Mouse (Mus musculus): ENCODE data around the gene Nr4a2. TPM values are rescaled to one million over a fixed set of nuclear protein-coding genes. Genes with fewer than 3 reads are reported as not detected.

The Nr4a2 gene
- polyA plus RNA-seq, 1 experiment, result 19.7 TPM

DNA sequence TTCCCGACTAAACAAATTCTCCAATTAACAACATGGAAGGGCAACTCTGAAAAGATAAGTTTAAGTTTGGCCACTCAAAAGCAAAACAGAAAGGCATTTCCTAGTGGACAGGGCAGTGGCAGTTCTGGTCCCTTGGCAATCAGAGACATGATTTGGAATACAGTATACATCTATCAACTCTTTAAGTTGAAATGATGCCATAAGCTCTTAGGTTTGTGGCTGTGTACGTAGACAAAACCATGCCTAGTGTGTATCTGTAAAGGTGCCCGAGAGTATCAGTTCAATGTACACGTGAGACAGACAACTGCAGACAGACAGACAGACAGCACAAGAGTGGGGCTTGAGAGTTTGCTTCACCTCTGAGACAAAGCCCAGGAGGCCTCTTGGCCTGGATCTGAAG, 2.7 kb downstream of the Nr4a2 start:
- DNase-seq (ENCODE audit: low read depth), result no peak
- no peak for TF ChIP-seq POLR2A (IDR thresholded peaks at IDR 0.05; ENCODE audit: borderline replicate concordance, extremely low read depth, insufficient read depth, insufficient read length, poor library complexity, severe bottlenecking)
- no peak for TF ChIP-seq CTCF (IDR thresholded peaks at IDR 0.05; ENCODE audit: borderline replicate concordance, extremely low read depth, insufficient read depth, insufficient read length)

- peak; percentile 88 for DNase-seq (ENCODE audit: low read depth)
Observed at GRCm38 (mm10) chr2:57117201-57117951, 6.4 kb downstream of the Nr4a2 start.

GRCm38 (mm10) chr2:57116366-57117200, 7.2 kb downstream of the Nr4a2 start:
- DNase-seq (ENCODE audit: low read depth), result peak; percentile 80
- TF ChIP-seq POLR2A (IDR thresholded peaks at IDR 0.05; ENCODE audit: borderline replicate concordance, extremely low read depth, insufficient read depth, insufficient read length, poor library complexity, severe bottlenecking) (no peak), CTCF (IDR thresholded peaks at IDR 0.05; ENCODE audit: borderline replicate concordance, extremely low read depth, insufficient read depth, insufficient read length) (no peak)

More at GRCm38 (mm10) chr2:57117201-57117951, 6.4 kb downstream of the Nr4a2 start:
- peak; percentile 62; the same call in 1 of the 2 replicates for TF ChIP-seq CTCF (IDR thresholded peaks at IDR 0.05; ENCODE audit: borderline replicate concordance, extremely low read depth, insufficient read depth, insufficient read length)
- TF ChIP-seq POLR2A (IDR thresholded peaks at IDR 0.05; ENCODE audit: borderline replicate concordance, extremely low read depth, insufficient read depth, insufficient read length, poor library complexity, severe bottlenecking), result no peak

DNA sequence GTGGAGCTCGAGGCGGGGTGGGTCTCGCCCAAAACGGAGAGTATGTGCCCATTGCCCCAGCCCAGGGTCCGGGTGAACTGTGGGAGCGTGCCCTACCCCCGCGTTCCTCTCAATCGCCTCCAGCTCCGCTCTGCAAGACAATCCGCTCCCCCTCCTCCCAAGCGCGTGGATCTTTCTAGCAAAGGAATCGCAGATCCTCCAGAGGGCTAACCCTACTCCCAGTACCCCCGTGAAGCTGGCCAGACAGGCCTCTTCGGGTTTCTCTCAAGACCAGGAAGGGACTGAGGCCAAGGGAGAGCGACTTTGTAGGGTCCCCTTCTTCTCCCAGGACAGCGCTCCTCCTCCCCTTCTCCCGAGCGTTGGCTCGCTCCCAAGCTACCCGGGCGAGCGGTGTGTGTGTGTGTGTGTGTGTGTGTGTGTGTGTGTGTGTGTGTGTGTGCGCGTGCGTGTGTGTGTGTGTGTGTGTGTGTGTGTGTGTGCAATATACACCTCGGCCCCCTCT, 7.9 kb downstream of the Nr4a2 start:
- DNase-seq (ENCODE audit: low read depth), result peak; percentile 66
- TF ChIP-seq CTCF (IDR thresholded peaks at IDR 0.05; ENCODE audit: borderline replicate concordance, extremely low read depth, insufficient read depth, insufficient read length) (no peak), POLR2A (IDR thresholded peaks at IDR 0.05; ENCODE audit: borderline replicate concordance, extremely low read depth, insufficient read depth, insufficient read length, poor library complexity, severe bottlenecking) (no peak)

GRCm38 (mm10) chr2:57115181-57115863, 8.5 kb downstream of the Nr4a2 start:
- DNase-seq (ENCODE audit: low read depth), result peak; percentile 63
- TF ChIP-seq POLR2A (IDR thresholded peaks at IDR 0.05; ENCODE audit: borderline replicate concordance, extremely low read depth, insufficient read depth, insufficient read length, poor library complexity, severe bottlenecking), result no peak
- no peak for TF ChIP-seq CTCF (IDR thresholded peaks at IDR 0.05; ENCODE audit: borderline replicate concordance, extremely low read depth, insufficient read depth, insufficient read length)

DNA sequence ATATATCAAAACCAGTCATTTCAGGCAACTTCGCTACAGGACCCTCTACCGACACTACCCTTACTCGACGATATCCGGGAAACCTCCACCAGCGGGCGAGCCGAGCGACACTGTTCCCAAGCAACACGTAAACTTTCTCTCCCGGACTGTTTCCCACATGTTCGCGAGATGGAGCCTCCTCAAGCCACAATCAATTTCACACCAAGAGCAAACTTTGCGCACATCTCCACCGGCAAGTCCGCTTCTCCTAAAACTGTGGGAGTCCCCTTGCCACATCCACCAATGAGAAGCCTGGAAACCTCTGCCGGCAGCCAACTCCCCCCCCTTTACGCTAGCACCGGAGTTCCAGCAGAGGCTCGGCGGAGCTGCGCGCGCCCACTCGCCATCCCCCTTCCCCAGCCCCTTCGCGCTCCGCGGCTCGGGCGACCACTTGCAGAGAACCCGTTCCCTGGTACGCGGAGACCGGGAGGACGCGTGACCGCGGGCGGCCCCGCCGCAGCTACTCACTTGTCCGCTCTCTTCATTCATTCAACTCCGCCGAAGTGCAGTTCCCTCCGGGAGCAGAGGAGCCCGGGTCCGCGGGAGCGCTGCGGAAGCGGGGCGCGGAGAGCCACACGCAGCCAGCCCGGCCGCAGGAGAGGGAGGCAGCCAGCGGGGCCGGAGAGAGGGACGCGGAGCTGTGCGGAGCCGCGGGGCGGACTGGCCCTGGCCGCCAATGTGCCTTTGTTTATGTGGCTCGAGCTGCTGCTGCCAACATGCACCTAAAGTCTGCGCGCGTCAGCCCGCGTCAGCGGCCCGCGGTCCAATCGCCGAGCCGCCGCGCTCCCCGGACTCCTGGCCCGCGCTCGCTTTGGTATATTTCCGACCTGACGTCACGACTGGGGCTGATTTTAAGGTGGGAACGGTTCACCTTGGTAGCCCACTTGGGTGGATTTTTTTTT, 9.3 kb downstream of the Nr4a2 start:
- peak; percentile 91 for DNase-seq (ENCODE audit: low read depth)

GRCm38 (mm10) chr2:57113431-57113830, 10.4 kb downstream of the Nr4a2 start:
- no peak for DNase-seq (ENCODE audit: low read depth)
- TF ChIP-seq CTCF (IDR thresholded peaks at IDR 0.05; ENCODE audit: borderline replicate concordance, extremely low read depth, insufficient read depth, insufficient read length), result no peak
- TF ChIP-seq POLR2A (IDR thresholded peaks at IDR 0.05; ENCODE audit: borderline replicate concordance, extremely low read depth, insufficient read depth, insufficient read length, poor library complexity, severe bottlenecking), result no peak

More for the DNA sequence above, 9.3 kb downstream of the Nr4a2 start:
- no peak for TF ChIP-seq CTCF (IDR thresholded peaks at IDR 0.05; ENCODE audit: borderline replicate concordance, extremely low read depth, insufficient read depth, insufficient read length)
- TF ChIP-seq POLR2A (IDR thresholded peaks at IDR 0.05; ENCODE audit: borderline replicate concordance, extremely low read depth, insufficient read depth, insufficient read length, poor library complexity, severe bottlenecking), result peak; percentile 54; the same call in 1 of the 2 replicates

DNA sequence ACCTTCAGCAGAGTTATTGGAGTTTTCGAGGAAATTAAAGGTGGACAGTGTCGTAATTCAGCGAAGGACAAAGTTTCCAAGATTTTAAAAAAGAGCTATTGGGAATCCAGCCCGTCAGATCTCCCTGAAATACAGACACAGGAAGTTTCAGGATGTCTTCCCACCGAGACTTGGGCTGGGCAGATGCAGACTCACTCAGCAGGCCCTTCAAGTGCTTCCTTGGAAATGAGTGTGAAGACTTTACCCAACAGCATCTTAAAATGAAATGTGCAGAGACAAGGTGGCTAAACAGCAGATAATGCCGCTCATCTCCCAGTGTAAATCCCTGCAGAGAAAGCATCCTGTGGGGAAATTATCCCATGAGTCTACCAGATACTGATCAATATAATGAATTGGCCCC, 10.9 kb downstream of the Nr4a2 start:
- DNase-seq (ENCODE audit: low read depth), result no peak
- no peak for TF ChIP-seq CTCF (IDR thresholded peaks at IDR 0.05; ENCODE audit: borderline replicate concordance, extremely low read depth, insufficient read depth, insufficient read length)
- TF ChIP-seq POLR2A (IDR thresholded peaks at IDR 0.05; ENCODE audit: borderline replicate concordance, extremely low read depth, insufficient read depth, insufficient read length, poor library complexity, severe bottlenecking), result no peak

- TF ChIP-seq CTCF (IDR thresholded peaks at IDR 0.05; ENCODE audit: borderline replicate concordance, extremely low read depth, insufficient read depth, insufficient read length), result no peak
- TF ChIP-seq POLR2A (IDR thresholded peaks at IDR 0.05; ENCODE audit: borderline replicate concordance, extremely low read depth, insufficient read depth, insufficient read length, poor library complexity, severe bottlenecking), result no peak
- DNase-seq (ENCODE audit: low read depth), result no peak
Observed at GRCm38 (mm10) chr2:57111791-57112538, 11.8 kb downstream of the Nr4a2 start.

Data from brain, embryonic 14.5 days (tissue).